Mouse (Mus musculus): Measurements from ENCODE around the gene Fkbp6. TPM values are rescaled to one million over a fixed set of nuclear protein-coding genes. Genes with fewer than 3 reads are reported as not detected.

Gene Fkbp6
- polyA plus RNA-seq, 1 experiment, result not detected

DNA sequence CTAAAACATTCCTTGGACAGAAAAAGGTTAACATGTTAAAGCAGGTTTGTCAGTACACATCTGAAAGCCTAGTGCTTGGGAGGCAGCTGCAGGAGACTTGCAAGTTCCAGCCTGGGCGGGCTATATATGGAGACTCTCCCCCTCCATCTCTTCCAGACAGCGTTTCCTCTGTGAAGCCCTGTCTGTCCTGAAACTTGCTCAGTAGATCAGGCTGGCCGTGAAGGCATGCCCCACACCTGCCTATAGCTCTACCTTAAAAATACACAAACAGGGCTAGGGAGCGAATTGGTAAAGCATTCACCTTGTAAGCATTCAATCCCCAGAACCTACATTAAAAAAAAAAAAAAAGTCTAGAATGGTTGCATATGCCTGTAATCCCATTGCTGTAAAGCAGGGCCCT is 20.4 kb downstream of the Fkbp6 start:
- H3K4me3 ChIP-seq (ENCODE audit: insufficient read depth, low read length), result no peak overlapping the region
- no peak overlapping the region for H3K27ac ChIP-seq (ENCODE audit: insufficient read depth, low read length)
- TF ChIP-seq CTCF (IDR thresholded peaks at IDR 0.05; ENCODE audit: borderline replicate concordance, insufficient read depth, low read length) (no peak), POLR2A (IDR thresholded peaks at IDR 0.05; ENCODE audit: low read depth, low read length) (no peak)
- no peaks in the 10 kb centered on the region for H3K4me1 ChIP-seq (ENCODE audit: control insufficient read depth, insufficient read depth, low read length)

DNA sequence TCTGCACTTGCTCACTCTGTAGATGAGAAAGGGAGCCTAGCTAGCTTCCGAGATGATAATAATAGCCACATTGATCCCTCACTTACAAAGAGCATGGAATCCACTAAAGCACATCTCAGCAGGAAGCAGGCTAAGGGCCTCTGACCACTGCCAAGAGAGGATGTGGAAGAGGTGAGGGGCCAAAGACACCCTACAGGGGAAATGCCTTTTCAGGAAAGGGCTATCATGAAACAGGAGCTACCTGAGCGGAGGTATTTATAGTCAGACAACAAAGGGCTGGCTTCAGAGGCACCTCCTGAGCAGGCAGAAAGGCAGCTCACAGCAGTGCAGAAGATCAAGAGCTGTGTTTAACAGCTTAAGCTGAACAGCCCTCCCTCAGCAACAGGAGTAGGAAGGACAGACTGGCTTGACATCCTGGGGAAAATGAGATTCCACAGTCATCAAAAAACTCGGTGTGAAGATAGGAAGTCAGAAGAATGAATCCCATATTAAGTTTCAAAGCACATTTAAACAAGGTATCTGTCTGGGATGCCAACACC is 23.7 kb downstream of the Fkbp6 start:
- TF ChIP-seq CTCF (IDR thresholded peaks at IDR 0.05; ENCODE audit: borderline replicate concordance, insufficient read depth, low read length) (no peak), POLR2A (IDR thresholded peaks at IDR 0.05; ENCODE audit: low read depth, low read length) (no peak)
- Histone ChIP-seq H3K4me3 (ENCODE audit: insufficient read depth, low read length) (no peak overlapping the region), H3K27ac (ENCODE audit: insufficient read depth, low read length) (no peak overlapping the region), H3K4me1 (ENCODE audit: control insufficient read depth, insufficient read depth, low read length) (no peaks in the 10 kb centered on the region)

DNA sequence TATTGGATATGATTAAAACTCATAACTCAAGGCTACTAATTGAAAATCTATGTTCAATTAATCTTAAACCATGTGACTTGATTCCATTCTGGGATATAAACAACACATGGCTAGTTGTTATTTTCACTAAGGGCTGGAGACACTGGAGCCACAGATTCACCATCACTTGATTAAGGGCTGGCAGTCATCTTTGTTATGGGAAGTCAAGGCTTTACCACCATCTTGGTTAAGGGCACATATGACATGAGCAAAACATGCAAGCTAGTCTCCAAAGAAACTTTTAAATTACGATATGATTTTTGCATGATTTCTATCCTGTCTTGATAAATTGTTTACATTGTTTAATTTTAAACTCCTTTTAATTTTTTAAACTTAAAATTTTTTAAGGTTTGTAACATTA is 27.6 kb downstream of the Fkbp6 start:
- H3K27ac ChIP-seq (ENCODE audit: insufficient read depth, low read length), result no peak overlapping the region
- H3K4me3 ChIP-seq (ENCODE audit: insufficient read depth, low read length), result no peak overlapping the region
- H3K4me1 ChIP-seq (ENCODE audit: control insufficient read depth, insufficient read depth, low read length), result no peaks in the 10 kb centered on the region
- TF ChIP-seq CTCF (IDR thresholded peaks at IDR 0.05; ENCODE audit: borderline replicate concordance, insufficient read depth, low read length), result no peak
- TF ChIP-seq POLR2A (IDR thresholded peaks at IDR 0.05; ENCODE audit: low read depth, low read length), result no peak

DNA sequence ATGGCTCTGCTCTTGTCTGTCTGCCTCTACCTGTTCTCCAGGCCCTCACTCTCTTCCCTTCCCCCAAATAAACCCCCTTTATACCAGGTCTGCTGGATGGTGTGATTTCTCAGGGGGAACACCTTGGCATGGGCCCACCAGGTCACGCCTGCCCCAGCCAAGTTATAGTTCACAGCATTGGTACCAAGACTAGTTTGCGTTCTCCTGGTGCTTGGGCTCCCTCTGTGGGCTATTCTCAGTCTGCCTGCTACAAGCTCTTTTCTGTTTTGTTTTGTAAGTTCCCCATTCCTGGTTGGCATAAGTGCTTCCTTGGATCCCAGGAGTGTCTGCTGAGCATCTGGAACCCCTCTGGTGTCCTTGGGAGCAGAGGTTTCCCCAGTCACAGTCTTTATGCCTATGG is 30.0 kb downstream of the Fkbp6 start:
- TF ChIP-seq CTCF (IDR thresholded peaks at IDR 0.05; ENCODE audit: borderline replicate concordance, insufficient read depth, low read length) (no peak), POLR2A (IDR thresholded peaks at IDR 0.05; ENCODE audit: low read depth, low read length) (no peak)
- Histone ChIP-seq H3K4me1 (ENCODE audit: control insufficient read depth, insufficient read depth, low read length) (no peaks in the 10 kb centered on the region), H3K27ac (ENCODE audit: insufficient read depth, low read length) (no peak overlapping the region)

DNA sequence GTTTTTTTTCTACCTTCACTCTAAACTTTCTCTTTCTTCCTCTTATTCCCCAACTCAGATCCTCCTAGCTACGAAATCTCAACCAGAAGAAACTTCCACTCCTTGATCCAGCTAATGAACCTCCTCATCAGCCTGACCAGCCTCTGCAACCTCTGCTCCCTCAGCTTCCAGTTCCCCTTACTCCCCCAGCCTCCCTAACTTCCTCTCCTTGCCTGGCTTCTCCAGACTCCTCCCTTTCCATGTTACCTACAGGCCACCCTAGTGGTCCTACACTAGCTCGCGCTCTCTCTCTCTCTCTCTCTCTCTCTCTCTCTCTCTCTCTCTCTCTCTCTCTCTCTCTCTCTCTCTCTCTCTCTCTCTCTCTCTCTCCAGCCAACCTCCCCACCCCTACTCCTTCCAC is 33.7 kb downstream of the Fkbp6 start:
- TF ChIP-seq POLR2A (IDR thresholded peaks at IDR 0.05; ENCODE audit: low read depth, low read length) (no peak), CTCF (IDR thresholded peaks at IDR 0.05; ENCODE audit: borderline replicate concordance, insufficient read depth, low read length) (no peak)
- Histone ChIP-seq H3K4me1 (ENCODE audit: control insufficient read depth, insufficient read depth, low read length) (no peaks in the 10 kb centered on the region), H3K4me3 (ENCODE audit: insufficient read depth, low read length) (no peak overlapping the region), H3K27ac (ENCODE audit: insufficient read depth, low read length) (no peak overlapping the region)

More for the DNA sequence above, 30.0 kb downstream of the Fkbp6 start:
- H3K4me3 ChIP-seq (ENCODE audit: insufficient read depth, low read length), result no peak overlapping the region

DNA sequence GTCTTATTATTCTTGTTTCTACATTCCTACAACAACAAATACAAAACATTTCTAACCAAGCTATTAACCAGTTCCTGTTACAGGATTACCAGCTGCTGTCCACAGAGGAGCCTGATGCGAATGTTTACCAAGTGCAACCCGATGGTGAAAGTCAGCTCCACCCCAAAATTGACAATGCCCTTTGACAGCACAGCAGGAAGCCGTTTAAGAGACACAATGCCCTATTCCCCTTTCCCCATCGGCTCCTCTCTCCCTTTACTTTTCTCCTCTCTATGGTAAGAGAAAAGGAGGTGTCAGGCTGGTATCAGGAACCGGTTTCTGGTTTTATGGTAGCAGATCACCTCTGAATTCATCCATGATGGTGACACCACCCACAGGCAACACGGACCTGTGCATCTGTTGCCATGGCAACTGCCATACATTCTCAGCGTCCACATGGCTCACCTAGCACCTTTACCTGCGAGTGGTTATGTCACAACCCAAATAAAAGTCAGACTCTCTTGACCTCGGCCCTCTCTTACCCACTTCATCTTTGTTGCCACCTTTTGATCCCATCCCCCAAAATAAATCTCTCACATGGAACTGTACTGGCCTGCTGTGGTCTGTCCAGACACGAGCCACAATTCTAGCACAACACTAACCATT is 43.4 kb downstream of the Fkbp6 start:
- TF ChIP-seq POLR2A (IDR thresholded peaks at IDR 0.05; ENCODE audit: low read depth, low read length) (no peak), CTCF (IDR thresholded peaks at IDR 0.05; ENCODE audit: borderline replicate concordance, insufficient read depth, low read length) (no peak)
- no peak overlapping the region for H3K27ac ChIP-seq (ENCODE audit: insufficient read depth, low read length)
- no peaks in the 10 kb centered on the region for H3K4me1 ChIP-seq (ENCODE audit: control insufficient read depth, insufficient read depth, low read length)
- H3K4me3 ChIP-seq (ENCODE audit: insufficient read depth, low read length), result no peak overlapping the region

DNA sequence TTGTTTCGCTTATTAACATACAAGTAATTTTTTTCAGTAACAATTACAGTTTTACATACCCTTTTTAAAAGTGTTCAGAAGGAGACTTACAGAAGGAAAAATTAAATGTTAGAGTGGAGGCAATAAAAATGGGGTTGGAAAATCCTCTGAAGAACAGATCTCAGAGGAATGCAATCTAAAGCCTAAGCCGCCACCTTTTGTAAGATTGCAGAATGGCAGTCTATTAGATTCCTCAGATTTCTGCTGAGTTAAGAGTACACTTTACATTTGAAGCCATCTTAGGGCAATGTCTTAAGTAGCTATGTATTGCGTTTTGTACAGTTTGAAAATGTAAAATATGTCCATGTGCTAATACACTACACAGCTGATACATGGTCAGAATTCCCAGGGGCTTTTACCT is 47.4 kb downstream of the Fkbp6 start:
- H3K27ac ChIP-seq (ENCODE audit: insufficient read depth, low read length), result no peak overlapping the region
- H3K4me1 ChIP-seq (ENCODE audit: control insufficient read depth, insufficient read depth, low read length), result no peaks in the 10 kb centered on the region
- H3K4me3 ChIP-seq (ENCODE audit: insufficient read depth, low read length), result no peak overlapping the region
- no peak for TF ChIP-seq POLR2A (IDR thresholded peaks at IDR 0.05; ENCODE audit: low read depth, low read length)
- TF ChIP-seq CTCF (IDR thresholded peaks at IDR 0.05; ENCODE audit: borderline replicate concordance, insufficient read depth, low read length), result no peak

DNA sequence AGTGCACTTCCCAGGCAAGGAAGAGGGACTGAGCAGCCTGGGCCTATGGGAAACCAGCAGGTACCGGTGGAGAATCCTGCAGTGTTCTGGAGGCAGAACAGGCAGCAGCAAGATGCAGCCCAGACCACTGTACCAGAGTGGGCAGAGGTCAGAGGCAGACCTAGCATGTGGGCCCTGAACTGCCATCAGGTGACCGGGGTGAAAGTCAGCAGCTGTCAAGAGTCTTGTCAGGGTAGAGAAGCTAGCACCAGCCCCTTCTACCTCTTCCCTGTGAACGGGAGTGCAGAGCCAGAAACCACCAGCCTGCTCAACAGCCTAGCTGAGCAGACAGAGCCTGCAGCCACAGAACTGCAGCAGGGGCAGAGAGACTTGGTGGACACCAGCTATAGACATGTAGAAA is 47.9 kb downstream of the Fkbp6 start:
- TF ChIP-seq POLR2A (IDR thresholded peaks at IDR 0.05; ENCODE audit: low read depth, low read length), result no peak
- H3K4me1 ChIP-seq (ENCODE audit: control insufficient read depth, insufficient read depth, low read length), result no peaks in the 10 kb centered on the region
- H3K4me3 ChIP-seq (ENCODE audit: insufficient read depth, low read length), result no peak overlapping the region
- no peak overlapping the region for H3K27ac ChIP-seq (ENCODE audit: insufficient read depth, low read length)

DNA sequence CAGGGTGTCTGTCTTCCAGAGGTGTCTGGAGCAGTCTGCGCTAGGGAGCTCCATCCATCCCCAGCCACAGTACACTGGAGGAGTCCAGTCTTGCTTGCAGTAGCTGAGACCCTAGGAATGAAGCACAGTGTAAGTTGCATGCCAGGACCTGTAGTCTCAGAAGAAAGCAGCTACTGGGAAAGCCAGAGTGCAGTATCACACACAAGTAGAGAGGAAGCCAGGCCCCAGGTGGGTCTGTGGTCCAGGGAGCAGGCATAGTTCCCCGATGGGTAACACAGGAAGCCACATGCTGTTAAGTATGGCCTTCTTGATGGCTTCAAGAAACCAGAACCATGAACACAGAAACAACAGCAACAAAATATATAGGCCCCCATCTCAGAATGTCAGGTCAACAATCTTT is 57.8 kb downstream of the Fkbp6 start:
- no peak for TF ChIP-seq CTCF (IDR thresholded peaks at IDR 0.05; ENCODE audit: borderline replicate concordance, insufficient read depth, low read length)
- H3K27ac ChIP-seq (ENCODE audit: insufficient read depth, low read length), result no peak overlapping the region

DNA sequence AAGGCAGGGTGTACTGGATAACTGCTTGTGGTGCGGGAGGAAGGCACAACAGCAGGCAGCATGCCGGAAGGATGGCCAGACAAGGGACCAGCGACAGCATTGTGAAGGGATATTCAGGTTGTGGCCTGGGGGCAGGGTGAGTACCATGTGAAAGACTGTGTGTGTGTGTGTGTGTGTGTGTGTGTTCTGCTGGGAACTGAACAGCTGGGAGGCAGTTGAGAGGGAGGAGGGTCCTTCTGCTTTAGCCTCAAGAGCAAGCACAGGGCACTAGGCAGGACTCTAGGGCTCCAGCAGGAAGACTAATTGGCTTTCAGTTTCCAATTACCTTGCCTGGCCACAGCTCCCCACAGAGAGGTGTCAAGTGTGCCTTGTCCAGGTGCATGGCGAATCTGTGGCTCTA is 58.7 kb downstream of the Fkbp6 start:
- Histone ChIP-seq H3K27ac (ENCODE audit: insufficient read depth, low read length) (no peak overlapping the region), H3K4me3 (ENCODE audit: insufficient read depth, low read length) (no peak overlapping the region), H3K4me1 (ENCODE audit: control insufficient read depth, insufficient read depth, low read length) (no peaks in the 10 kb centered on the region)
- TF ChIP-seq CTCF (IDR thresholded peaks at IDR 0.05; ENCODE audit: borderline replicate concordance, insufficient read depth, low read length) (no peak), POLR2A (IDR thresholded peaks at IDR 0.05; ENCODE audit: low read depth, low read length) (no peak)

More for the DNA sequence above, 57.8 kb downstream of the Fkbp6 start:
- Histone ChIP-seq H3K4me3 (ENCODE audit: insufficient read depth, low read length) (no peak overlapping the region), H3K4me1 (ENCODE audit: control insufficient read depth, insufficient read depth, low read length) (no peaks in the 10 kb centered on the region)
